Mouse (Mus musculus) left cerebral cortex, adult 8-10 months (tissue): ENCODE measurements around the gene Gal. TPM values are rescaled to one million over a fixed set of nuclear protein-coding genes. Genes with fewer than 3 reads are reported as not detected.

ENCODE experiments used
- total RNA-seq, 4 experiments: library from RNA; stranded (reverse); gene quantifications; 2 replicates each; pipeline ENCODE4 v1.2.4; 2022

The Gal gene
- total RNA-seq, 4 experiments from 2014 or later, result 0.82 to 3.3 (median 1.6) TPM

Other genes starting within 250 kb of the Gal start
- 10 to 100 TPM; 43.9 to 59.3 (median 46.7) TPM for gene Mrpl21, start 131.6 kb downstream of the Gal start, total RNA-seq
- gene Ighmbp2, start 131.5 kb downstream of the Gal start, total RNA-seq, result 10 to 100 TPM; 10.9 to 11.9 (median 11.4) TPM
- gene Cpt1a, start 92.2 kb downstream of the Gal start, total RNA-seq, result 10 to 100 TPM; 22.4 to 29.3 (median 26.1) TPM
- gene Tesmin, start 25.7 kb downstream of the Gal start, total RNA-seq, result under 1 TPM in 2 of 4 experiments, not detected in 2; 0.33 to 0.34 TPM
- 10 to 100 TPM; 71.6 to 80.7 (median 78.8) TPM for gene Ppp6r3, start 161.2 kb upstream of the Gal start, total RNA-seq